Mouse (Mus musculus) MEL (cell line): ENCODE results near the gene Olfr1443. TPM values are rescaled to one million over a fixed set of nuclear protein-coding genes. Genes with fewer than 3 reads are reported as not detected.

Source experiments
- DNase-seq: peaks from one replicate; pipeline ENCODE4 v3.0.0; 2011; ENCODE audit warnings: low read depth, low spot score
- H3K27ac ChIP-seq: 2 replicates; pipeline ENCODE4 v1.5.1; 2012; ENCODE audit warnings: low read depth, mild to moderate bottlenecking, control low read depth, low read length, moderate library complexity; ENCODE audit not compliant: control insufficient read depth
- H3K27me3 ChIP-seq, 2 experiments: fragments of 150-350 bp in 1 of 2; sonication (generic) in 1 of 2; 2 replicates each; pipeline ENCODE4 v1.6.1; 2012; ENCODE audit warnings: low read length in 2 of 2, mild to moderate bottlenecking in 2 of 2, improper control_type of control experiment in 1 of 2, moderate library complexity in 1 of 2; ENCODE audit not compliant: insufficient read depth in 2 of 2, control insufficient read depth in 1 of 2
- H3K36me3 ChIP-seq, 2 experiments: 2 replicates each; pipeline ENCODE4 v1.6.1; 2012 to 2014; ENCODE audit warnings: low read length in 2 of 2, improper control_type of control experiment in 1 of 2, inconsistent platforms in 1 of 2, mild to moderate bottlenecking in 1 of 2; ENCODE audit not compliant: insufficient read depth in 2 of 2, control insufficient read depth in 1 of 2
- H3K4me1 ChIP-seq, 2 experiments: fragments of 150-350 bp in 1 of 2; sonication (generic) in 1 of 2; 2 replicates each; pipeline ENCODE4 v1.6.1; 2012; ENCODE audit warnings: low read length in 2 of 2, improper control_type of control experiment in 1 of 2, mild to moderate bottlenecking in 1 of 2; ENCODE audit not compliant: insufficient read depth in 2 of 2, control insufficient read depth in 1 of 2
- H3K4me3 ChIP-seq, 2 experiments: fragments of 150-350 bp in 1 of 2; sonication (generic) in 1 of 2; 2 replicates each; pipeline ENCODE4 v1.5.1; 2012; ENCODE audit warnings: low read depth in 2 of 2, low read length in 2 of 2, mild to moderate bottlenecking in 2 of 2, moderate library complexity in 2 of 2, control low read depth in 1 of 2, improper control_type of control experiment in 1 of 2; ENCODE audit not compliant: control insufficient read depth in 1 of 2, insufficient read depth in 1 of 2
- H3K79me2 ChIP-seq: 2 replicates; pipeline ENCODE4 v1.6.1; 2012; ENCODE audit warnings: mild to moderate bottlenecking, low read length, moderate library complexity; ENCODE audit not compliant: control insufficient read depth, poor library complexity, insufficient read depth
- H3K9ac ChIP-seq: 2 replicates; pipeline ENCODE4 v1.6.1; 2012; ENCODE audit warnings: low read depth, mild to moderate bottlenecking, control low read depth, low read length, moderate library complexity; ENCODE audit not compliant: control insufficient read depth, poor library complexity, severe bottlenecking
- H3K9me3 ChIP-seq: fragments of 150-350 bp; sonication (generic); replicated peaks from 2 replicates; pipeline ENCODE4 v1.6.1; 2012; ENCODE audit warnings: mild to moderate bottlenecking, low read length, improper control_type of control experiment, moderate library complexity; ENCODE audit not compliant: insufficient read depth
- BHLHE40 ChIP-seq: IDR thresholded peaks from 2 replicates; pipeline ENCODE4 v1.6.1; 2012; ENCODE audit warnings: low read depth, mild to moderate bottlenecking, inconsistent platforms, low read length, improper control_type of control experiment, borderline replicate concordance
- CHD1 ChIP-seq: IDR thresholded peaks from 2 replicates; pipeline ENCODE4 v1.6.1; 2012; ENCODE audit warnings: low read depth, mild to moderate bottlenecking, inconsistent platforms, low read length, improper control_type of control experiment
- CHD2 ChIP-seq: IDR thresholded peaks from 2 replicates; pipeline ENCODE4 v1.6.1; 2011; ENCODE audit warnings: low read length, improper control_type of control experiment
- E2F4 ChIP-seq: IDR thresholded peaks from 2 replicates; pipeline ENCODE4 v1.6.1; 2011; ENCODE audit warnings: low read depth, low read length, improper control_type of control experiment, borderline replicate concordance
- ELF1 ChIP-seq: IDR thresholded peaks from 2 replicates; pipeline ENCODE4 v1.6.1; 2014; ENCODE audit warnings: low read depth, mild to moderate bottlenecking, inconsistent platforms, low read length, improper control_type of control experiment, moderate library complexity
- EP300 ChIP-seq, 2 experiments: IDR thresholded peaks; 2 replicates each; pipeline ENCODE4 v1.6.1; 2011; ENCODE audit warnings: improper control_type of control experiment in 2 of 2, low read length in 2 of 2, low read depth in 1 of 2, mild to moderate bottlenecking in 1 of 2
- ETS1 ChIP-seq: IDR thresholded peaks from 2 replicates; pipeline ENCODE4 v1.6.1; 2012; ENCODE audit warnings: low read depth, mild to moderate bottlenecking, inconsistent platforms, low read length, improper control_type of control experiment, moderate library complexity
- GABPA ChIP-seq: IDR thresholded peaks from 2 replicates; pipeline ENCODE4 v1.6.1; 2012; ENCODE audit warnings: low read depth, mild to moderate bottlenecking, inconsistent platforms, low read length, improper control_type of control experiment, moderate library complexity
- GATA1 ChIP-seq: IDR thresholded peaks from 2 replicates; pipeline ENCODE4 v1.6.1; 2011; ENCODE audit warnings: low read depth, low read length, improper control_type of control experiment
- HCFC1 ChIP-seq: IDR thresholded peaks from 2 replicates; pipeline ENCODE4 v1.6.1; 2012; ENCODE audit warnings: low read depth, mild to moderate bottlenecking, inconsistent platforms, low read length, improper control_type of control experiment, moderate library complexity
- MAFK ChIP-seq: IDR thresholded peaks from 2 replicates; pipeline ENCODE4 v1.6.1; 2011; ENCODE audit warnings: low read depth, mild to moderate bottlenecking, low read length, improper control_type of control experiment, borderline replicate concordance
- MAX ChIP-seq: IDR thresholded peaks from 2 replicates; pipeline ENCODE4 v1.6.1; 2011; ENCODE audit warnings: low read length, improper control_type of control experiment
- MAZ ChIP-seq: IDR thresholded peaks from 2 replicates; pipeline ENCODE4 v1.6.1; 2012; ENCODE audit warnings: low read depth, mild to moderate bottlenecking, inconsistent platforms, low read length, improper control_type of control experiment
- MEF2A ChIP-seq: IDR thresholded peaks from 2 replicates; pipeline ENCODE4 v1.6.1; 2014; ENCODE audit warnings: low read depth, mild to moderate bottlenecking, inconsistent platforms, low read length, improper control_type of control experiment; ENCODE audit not compliant: poor library complexity, insufficient replicate concordance, severe bottlenecking; ENCODE audit errors: extremely low read depth
- MYB ChIP-seq: IDR thresholded peaks from 2 replicates; pipeline ENCODE4 v1.6.1; 2011; ENCODE audit warnings: mild to moderate bottlenecking, low read depth, low read length, improper control_type of control experiment
- POLR2A ChIP-seq, 2 experiments: IDR thresholded peaks; 2 replicates each; pipeline ENCODE4 v1.6.1; 2011 to 2012; ENCODE audit warnings: low read length in 2 of 2, mild to moderate bottlenecking in 2 of 2, control low read depth in 1 of 2, improper control_type of control experiment in 1 of 2, low read depth in 1 of 2, moderate library complexity in 1 of 2; ENCODE audit not compliant: control insufficient read depth in 1 of 2, insufficient read depth in 1 of 2, poor library complexity in 1 of 2
- POLR2AphosphoS2 ChIP-seq: IDR thresholded peaks from 2 replicates; pipeline ENCODE4 v1.6.1; 2011; ENCODE audit warnings: low read length, improper control_type of control experiment
- POLR2AphosphoS5 ChIP-seq: IDR thresholded peaks from 2 replicates; pipeline ENCODE4 v1.6.1; 2012; ENCODE audit warnings: low read depth, borderline replicate concordance, mild to moderate bottlenecking, inconsistent platforms, low read length, moderate library complexity, mixed read lengths
- RAD21 ChIP-seq: IDR thresholded peaks from 2 replicates; pipeline ENCODE4 v1.6.1; 2011; ENCODE audit warnings: mild to moderate bottlenecking, low read depth, low read length, improper control_type of control experiment
- RCOR1 ChIP-seq: IDR thresholded peaks from 2 replicates; pipeline ENCODE4 v1.6.1; 2012; ENCODE audit warnings: low read depth, mild to moderate bottlenecking, inconsistent platforms, low read length, improper control_type of control experiment
- SIN3A ChIP-seq: IDR thresholded peaks from 2 replicates; pipeline ENCODE4 v1.6.1; 2012; ENCODE audit warnings: low read length, improper control_type of control experiment, inconsistent platforms
- TAL1 ChIP-seq: IDR thresholded peaks from 2 replicates; pipeline ENCODE4 v1.6.1; 2012; ENCODE audit warnings: mild to moderate bottlenecking, inconsistent platforms, low read length, moderate library complexity, mixed read lengths
- TBP ChIP-seq: IDR thresholded peaks from 2 replicates; pipeline ENCODE4 v1.8.0; 2011; ENCODE audit warnings: low read depth, low read length, improper control_type of control experiment
- TCF12 ChIP-seq: IDR thresholded peaks from 2 replicates; pipeline ENCODE4 v1.6.1; 2014; ENCODE audit warnings: low read depth, mild to moderate bottlenecking, inconsistent platforms, low read length, improper control_type of control experiment, moderate library complexity
- UBTF ChIP-seq: IDR thresholded peaks from 2 replicates; pipeline ENCODE4 v1.6.1; 2012; ENCODE audit warnings: low read depth, mild to moderate bottlenecking, inconsistent platforms, low read length, improper control_type of control experiment, moderate library complexity, borderline replicate concordance; ENCODE audit not compliant: insufficient read depth
- ZKSCAN1 ChIP-seq: IDR thresholded peaks from 2 replicates; pipeline ENCODE4 v1.6.1; 2012; ENCODE audit warnings: low read depth, mild to moderate bottlenecking, inconsistent platforms, low read length, improper control_type of control experiment, moderate library complexity
- ZMIZ1 ChIP-seq: IDR thresholded peaks from 2 replicates; pipeline ENCODE4 v1.6.1; 2012; ENCODE audit warnings: low read depth, mild to moderate bottlenecking, inconsistent platforms, low read length, improper control_type of control experiment, moderate library complexity
- ZNF384 ChIP-seq: IDR thresholded peaks from 2 replicates; pipeline ENCODE4 v1.6.1; 2012; ENCODE audit warnings: low read depth, mild to moderate bottlenecking, inconsistent platforms, low read length, improper control_type of control experiment
- polyA plus RNA-seq, 2 experiments: library from polyadenylated mRNA; stranded (reverse) in 1 of 2; unstranded in 1 of 2; fragments of >175 nt in 1 of 2; fragments of >200 nt in 1 of 2; gene quantifications; 2 replicates each; pipeline versions ENCODE4 v1.2.1 to v1.2.4; 2012; ENCODE audit warnings: low replicate concordance in 2 of 2, low read depth in 1 of 2; ENCODE audit not compliant: insufficient read length in 2 of 2, insufficient read depth in 1 of 2, missing spikeins in 1 of 2
- total RNA-seq: library from RNA; depleted of rRNA; stranded (reverse); fragments of 300-350 nt; gene quantifications from 2 replicates; pipeline ENCODE4 v1.2.3, GENCODE M21; 2012

Gene Olfr1443
- total and polyA plus RNA-seq, 3 experiments = not detected

GRCm38 (mm10) chr19:12670139-12670538 is 7.8 kb upstream of the Olfr1443 start, which contains the start of gene Olfr1442:
TSS of gene Olfr1442 (plus strand) at chr19:12670439.
- DNase-seq = no peak
- H3K4me3 ChIP-seq = no peak within 1 kb of the TSS
- no peak within 1 kb of the TSS for H3K9ac ChIP-seq
- no peak within 1 kb of the TSS for H3K27ac ChIP-seq
- peaks cover 0 to 2% of the 10 kb centered on the region in 2 experiments; a peak in 2 of 4 replicates for H3K27me3 ChIP-seq
- no peaks in the 10 kb centered on the region for H3K9me3 ChIP-seq
- H3K36me3 ChIP-seq = no peaks in the 10 kb centered on the region
- H3K4me1 ChIP-seq = no peaks in the 10 kb centered on the region
- H3K79me2 ChIP-seq = no peaks in the 10 kb centered on the region
- TF ChIP-seq POLR2A (IDR thresholded peaks at IDR 0.05; ENCODE audit: control insufficient read depth in 1 of 2, insufficient read depth in 1 of 2, low read depth in 1 of 2, low read length in 2 of 2, poor library complexity in 1 of 2) = no peak
- TF ChIP-seq RAD21 = no peak
- no peak for TF ChIP-seq CHD2
- no peak for TF ChIP-seq POLR2AphosphoS2
- TF ChIP-seq EP300 (IDR thresholded peaks at IDR 0.05; ENCODE audit: low read depth in 1 of 2, low read length in 2 of 2) = no peak
- TF ChIP-seq ETS1 = no peak
- TF ChIP-seq ZKSCAN1 = no peak
- no peak for TF ChIP-seq MYB
- no peak for TF ChIP-seq TCF12
- TF ChIP-seq E2F4 = no peak
- TF ChIP-seq ZNF384 = no peak
- no peak for TF ChIP-seq RCOR1
- TF ChIP-seq CHD1 = no peak
- no peak for TF ChIP-seq GATA1
- TF ChIP-seq MAFK = no peak
- TF ChIP-seq MEF2A = no peak
- no peak for TF ChIP-seq GABPA
- TF ChIP-seq UBTF = no peak
- no peak for TF ChIP-seq SIN3A
- TF ChIP-seq TAL1 = no peak

GRCm38 (mm10) chr19:12671051-12671450 is 6.9 kb upstream of the Olfr1443 start:
- H3K36me3 ChIP-seq = no peaks in the 10 kb centered on the region
- H3K4me3 ChIP-seq = no peak overlapping the region
- no peak overlapping the region for H3K9ac ChIP-seq
- no peak overlapping the region for H3K27ac ChIP-seq
- TF ChIP-seq SIN3A (no peak), TBP (no peak), ELF1 (no peak), BHLHE40 (no peak), UBTF (no peak), GABPA (no peak), CHD2 (no peak), POLR2AphosphoS5 (no peak), ZMIZ1 (no peak), RCOR1 (no peak), ZKSCAN1 (no peak), EP300 (IDR thresholded peaks at IDR 0.05; ENCODE audit: low read depth in 1 of 2, low read length in 2 of 2) (no peak), MAZ (no peak), CHD1 (no peak), RAD21 (no peak), TAL1 (no peak), POLR2A (IDR thresholded peaks at IDR 0.05; ENCODE audit: control insufficient read depth in 1 of 2, insufficient read depth in 1 of 2, low read depth in 1 of 2, low read length in 2 of 2, poor library complexity in 1 of 2) (no peak), MAX (no peak), HCFC1 (no peak)
- no peaks in the 10 kb centered on the region for H3K79me2 ChIP-seq
- DNase-seq = no peak
- H3K27me3 ChIP-seq = peaks cover 0 to 2% of the 10 kb centered on the region in 2 experiments; a peak in 2 of 4 replicates
- no peaks in the 10 kb centered on the region for H3K9me3 ChIP-seq
- H3K4me1 ChIP-seq = no peaks in the 10 kb centered on the region
